Mouse (Mus musculus): ENCODE measurements around the gene Fam13c.

Gene Fam13c

DNA sequence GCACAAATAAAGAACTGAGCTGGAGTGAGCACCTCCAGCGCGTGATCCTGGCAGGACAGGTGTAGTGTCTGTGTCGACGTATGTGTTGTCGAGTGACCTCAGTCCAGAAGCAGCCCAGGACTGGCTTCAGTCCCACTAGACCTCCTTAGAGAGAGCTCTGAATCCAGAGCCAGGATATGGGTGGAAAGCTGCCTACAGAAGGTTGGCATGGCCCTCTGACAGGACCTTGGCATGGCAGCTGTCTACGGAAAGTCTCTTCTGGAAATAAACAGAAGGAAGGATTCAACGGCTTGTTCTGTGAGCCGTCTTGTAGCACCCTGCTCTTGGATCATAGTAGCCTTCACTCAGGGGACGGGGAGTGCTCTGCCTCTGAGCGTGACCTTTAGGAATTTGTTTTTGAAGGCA, 37.5 kb downstream of the Fam13c start:
- Histone ChIP-seq H3K27me3 (ENCODE audit: insufficient read depth, low read length) (no peaks in the 10 kb centered on the region), H3K9me3 (ENCODE audit: low read length) (no peaks in the 10 kb centered on the region), H3K4me1 (replicated peaks; ENCODE audit: low read depth, low read length) (no peaks in the 10 kb centered on the region), H3K4me3 (replicated peaks; ENCODE audit: low read length) (no peak overlapping the region), H3K36me3 (ENCODE audit: insufficient read depth, low read length) (peaks cover 34% of the 10 kb centered on the region)
- TF ChIP-seq NANOG (IDR thresholded peaks at IDR 0.05; ENCODE audit: borderline replicate concordance, low read length) (no peak), CTCF (conservative IDR thresholded peaks at IDR 0.05; ENCODE audit: low read length) (no peak), POU5F1 (IDR thresholded peaks at IDR 0.05; ENCODE audit: borderline replicate concordance, low read length) (no peak)

DNA sequence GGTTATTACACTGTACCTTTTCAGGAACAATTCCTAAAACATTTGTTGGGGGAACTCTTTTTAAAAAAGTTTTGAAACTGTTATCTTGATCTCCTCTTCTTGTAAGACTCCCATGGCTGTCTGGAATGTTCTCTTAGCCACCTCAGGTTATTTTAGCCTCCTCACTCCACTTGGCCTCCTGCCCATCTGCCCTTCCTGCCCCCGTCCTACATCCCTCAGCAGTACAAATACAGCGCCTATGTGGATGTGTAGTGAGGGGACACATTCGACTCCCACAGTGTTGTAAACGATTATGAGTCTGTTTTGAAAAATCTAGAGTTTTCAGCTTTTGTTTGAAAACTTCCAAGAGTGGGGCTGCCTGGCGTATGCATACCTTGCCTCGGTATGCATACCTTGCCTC, 43.5 kb downstream of the Fam13c start:
- Histone ChIP-seq H3K27me3 (ENCODE audit: insufficient read depth, low read length) (no peaks in the 10 kb centered on the region), H3K36me3 (ENCODE audit: insufficient read depth, low read length) (peaks cover under 1% of the 10 kb centered on the region), H3K4me3 (replicated peaks; ENCODE audit: low read length) (no peak overlapping the region), H3K4me1 (replicated peaks; ENCODE audit: low read depth, low read length) (peaks cover 18% of the 10 kb centered on the region), H3K9me3 (ENCODE audit: low read length) (no peaks in the 10 kb centered on the region)
- TF ChIP-seq CTCF (conservative IDR thresholded peaks at IDR 0.05; ENCODE audit: low read length) (no peak), POU5F1 (IDR thresholded peaks at IDR 0.05; ENCODE audit: borderline replicate concordance, low read length) (no peak), NANOG (IDR thresholded peaks at IDR 0.05; ENCODE audit: borderline replicate concordance, low read length) (no peak)

DNA sequence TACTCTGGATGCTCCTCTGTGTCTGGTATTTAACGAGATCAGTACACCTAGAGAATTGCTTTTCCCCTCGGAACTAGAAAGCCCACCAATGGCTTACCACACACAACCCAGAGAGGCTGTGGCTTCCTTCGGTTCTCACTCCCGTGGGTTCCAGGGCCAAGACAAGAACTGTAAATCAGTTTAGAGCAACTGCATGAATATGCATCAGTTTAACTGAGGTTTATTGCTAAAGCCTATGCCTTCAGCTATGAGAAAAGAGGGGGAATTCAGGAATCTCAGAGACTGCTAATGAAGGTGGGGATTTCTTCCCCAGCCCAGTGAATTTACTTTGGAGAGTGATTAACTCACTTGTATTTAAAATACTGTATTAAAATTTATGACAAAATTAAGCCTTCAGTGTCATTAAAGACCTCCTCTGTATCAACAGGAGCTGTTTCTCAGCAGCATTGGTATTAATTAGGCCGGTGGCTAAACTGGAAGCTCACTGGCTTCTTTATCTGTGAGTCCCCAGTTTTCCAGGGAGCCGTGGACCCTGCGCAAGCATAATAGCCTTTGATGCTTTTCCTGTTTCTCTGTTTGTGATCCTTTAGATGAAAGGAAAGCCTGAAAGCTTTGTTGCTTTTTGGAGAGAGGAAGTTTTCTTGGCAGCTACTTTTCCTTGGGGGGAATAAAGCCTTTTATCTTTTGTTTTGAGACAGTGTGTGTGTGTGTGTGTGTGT, 44.4 kb downstream of the Fam13c start:
- Histone ChIP-seq H3K4me3 (replicated peaks; ENCODE audit: low read length) (no peak overlapping the region), H3K4me1 (replicated peaks; ENCODE audit: low read depth, low read length) (peaks cover 18% of the 10 kb centered on the region), H3K27me3 (ENCODE audit: insufficient read depth, low read length) (no peaks in the 10 kb centered on the region), H3K36me3 (ENCODE audit: insufficient read depth, low read length) (no peaks in the 10 kb centered on the region), H3K9me3 (ENCODE audit: low read length) (no peaks in the 10 kb centered on the region)
- TF ChIP-seq NANOG (IDR thresholded peaks at IDR 0.05; ENCODE audit: borderline replicate concordance, low read length) (no peak), CTCF (conservative IDR thresholded peaks at IDR 0.05; ENCODE audit: low read length) (no peak), POU5F1 (IDR thresholded peaks at IDR 0.05; ENCODE audit: borderline replicate concordance, low read length) (no peak)

DNA sequence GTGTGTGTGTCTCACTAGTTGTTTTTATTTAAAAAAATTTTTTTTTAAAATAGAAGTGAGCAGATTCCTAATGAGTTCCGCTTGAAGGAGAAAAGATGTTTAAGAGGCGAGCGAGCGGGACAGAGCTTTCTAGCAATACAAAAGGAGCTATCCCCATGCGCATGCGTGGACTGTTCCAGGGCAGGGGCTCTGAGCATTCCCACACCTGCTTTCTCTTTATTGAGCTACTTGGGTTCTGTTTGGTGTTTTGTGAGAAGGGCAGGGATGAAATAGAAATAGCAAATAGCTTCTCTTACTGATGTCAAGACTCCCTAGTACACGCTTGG, 45.0 kb downstream of the Fam13c start:
- H3K4me1 ChIP-seq (replicated peaks; ENCODE audit: low read depth, low read length): peaks cover 18% of the 10 kb centered on the region
- H3K4me3 ChIP-seq (replicated peaks; ENCODE audit: low read length): no peak overlapping the region
- TF ChIP-seq CTCF (conservative IDR thresholded peaks at IDR 0.05; ENCODE audit: low read length): no peak
- H3K9me3 ChIP-seq (ENCODE audit: low read length): no peaks in the 10 kb centered on the region
- no peaks in the 10 kb centered on the region for H3K36me3 ChIP-seq (ENCODE audit: insufficient read depth, low read length)
- no peaks in the 10 kb centered on the region for H3K27me3 ChIP-seq (ENCODE audit: insufficient read depth, low read length)

DNA sequence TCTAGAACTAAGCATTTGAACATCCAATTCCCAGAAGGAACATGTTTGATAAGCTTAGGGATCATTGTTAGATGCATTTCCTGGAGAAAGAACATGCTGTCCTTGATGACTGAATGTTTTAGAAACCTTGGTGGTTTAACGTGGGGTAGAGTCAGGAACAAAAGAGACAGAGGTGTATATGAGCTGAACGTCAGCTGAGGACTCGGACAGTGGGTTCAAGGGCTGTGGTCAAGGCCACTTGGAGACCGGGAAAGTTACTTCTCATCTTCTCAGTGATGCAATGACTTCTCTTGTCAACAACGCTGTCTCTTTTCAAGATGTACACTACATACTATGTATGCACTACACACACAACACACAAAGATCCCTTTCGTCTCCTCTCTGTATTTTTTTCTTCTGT, 46.4 kb downstream of the Fam13c start:
- H3K4me3 ChIP-seq (replicated peaks; ENCODE audit: low read length): no peak overlapping the region
- TF ChIP-seq POU5F1 (IDR thresholded peaks at IDR 0.05; ENCODE audit: borderline replicate concordance, low read length) (no peak), CTCF (conservative IDR thresholded peaks at IDR 0.05; ENCODE audit: low read length) (no peak), NANOG (IDR thresholded peaks at IDR 0.05; ENCODE audit: borderline replicate concordance, low read length) (no peak)
- no peaks in the 10 kb centered on the region for H3K36me3 ChIP-seq (ENCODE audit: insufficient read depth, low read length)
- no peaks in the 10 kb centered on the region for H3K9me3 ChIP-seq (ENCODE audit: low read length)
- H3K27me3 ChIP-seq (ENCODE audit: insufficient read depth, low read length): no peaks in the 10 kb centered on the region
- H3K4me1 ChIP-seq (replicated peaks; ENCODE audit: low read depth, low read length): peaks cover 18% of the 10 kb centered on the region

DNA sequence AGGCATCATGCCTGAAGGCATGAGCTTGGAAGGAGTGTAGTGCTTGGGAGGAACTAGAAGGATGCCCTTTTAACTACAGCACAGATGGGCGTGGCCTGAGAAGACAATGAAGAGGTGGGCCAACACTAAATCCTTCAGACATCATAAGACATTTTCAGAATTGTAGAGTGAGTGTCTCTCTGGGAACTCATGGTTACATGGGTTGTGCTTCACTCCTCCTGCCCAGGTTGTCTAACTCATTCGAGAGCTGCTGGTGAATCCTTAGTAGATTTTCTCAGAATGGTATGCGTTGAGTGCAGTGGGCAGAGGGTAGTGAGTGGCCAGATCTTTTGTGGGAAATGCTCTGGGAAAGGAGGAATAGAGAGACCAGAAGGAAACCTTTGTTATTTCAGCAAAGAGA, 53.6 kb downstream of the Fam13c start:
- Histone ChIP-seq H3K4me3 (replicated peaks; ENCODE audit: low read length) (no peak overlapping the region), H3K27me3 (ENCODE audit: insufficient read depth, low read length) (no peaks in the 10 kb centered on the region), H3K9me3 (ENCODE audit: low read length) (no peaks in the 10 kb centered on the region), H3K36me3 (ENCODE audit: insufficient read depth, low read length) (no peaks in the 10 kb centered on the region), H3K4me1 (replicated peaks; ENCODE audit: low read depth, low read length) (0 out of 2 replicates have a peak, but pooled peaks cover 2% of the 10 kb centered on the region)
- TF ChIP-seq POU5F1 (IDR thresholded peaks at IDR 0.05; ENCODE audit: borderline replicate concordance, low read length) (no peak), CTCF (conservative IDR thresholded peaks at IDR 0.05; ENCODE audit: low read length) (no peak), NANOG (IDR thresholded peaks at IDR 0.05; ENCODE audit: borderline replicate concordance, low read length) (no peak)

DNA sequence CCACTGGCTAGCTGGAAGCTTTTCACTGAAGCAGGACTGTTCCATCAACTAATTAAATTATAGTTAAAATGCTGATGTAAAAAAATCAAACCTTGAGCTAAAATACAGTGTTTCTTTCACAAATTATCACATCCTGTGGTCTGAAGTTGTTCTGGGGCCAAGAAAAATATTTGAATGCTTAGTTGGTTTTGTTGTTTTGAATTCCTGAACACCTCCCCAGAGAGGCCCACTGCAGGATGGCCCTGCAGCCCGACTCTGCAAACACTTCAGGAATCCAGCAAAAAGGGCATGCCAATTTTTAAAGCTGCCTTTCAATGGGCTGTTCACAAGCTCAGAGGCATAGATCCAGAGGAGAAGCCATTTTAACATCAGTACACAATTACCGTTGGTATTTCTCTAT, 54.2 kb downstream of the Fam13c start:
- no peak overlapping the region for H3K4me3 ChIP-seq (replicated peaks; ENCODE audit: low read length)
- no peak for TF ChIP-seq CTCF (conservative IDR thresholded peaks at IDR 0.05; ENCODE audit: low read length)
- TF ChIP-seq POU5F1 (IDR thresholded peaks at IDR 0.05; ENCODE audit: borderline replicate concordance, low read length): no peak
- no peak for TF ChIP-seq NANOG (IDR thresholded peaks at IDR 0.05; ENCODE audit: borderline replicate concordance, low read length)

DNA sequence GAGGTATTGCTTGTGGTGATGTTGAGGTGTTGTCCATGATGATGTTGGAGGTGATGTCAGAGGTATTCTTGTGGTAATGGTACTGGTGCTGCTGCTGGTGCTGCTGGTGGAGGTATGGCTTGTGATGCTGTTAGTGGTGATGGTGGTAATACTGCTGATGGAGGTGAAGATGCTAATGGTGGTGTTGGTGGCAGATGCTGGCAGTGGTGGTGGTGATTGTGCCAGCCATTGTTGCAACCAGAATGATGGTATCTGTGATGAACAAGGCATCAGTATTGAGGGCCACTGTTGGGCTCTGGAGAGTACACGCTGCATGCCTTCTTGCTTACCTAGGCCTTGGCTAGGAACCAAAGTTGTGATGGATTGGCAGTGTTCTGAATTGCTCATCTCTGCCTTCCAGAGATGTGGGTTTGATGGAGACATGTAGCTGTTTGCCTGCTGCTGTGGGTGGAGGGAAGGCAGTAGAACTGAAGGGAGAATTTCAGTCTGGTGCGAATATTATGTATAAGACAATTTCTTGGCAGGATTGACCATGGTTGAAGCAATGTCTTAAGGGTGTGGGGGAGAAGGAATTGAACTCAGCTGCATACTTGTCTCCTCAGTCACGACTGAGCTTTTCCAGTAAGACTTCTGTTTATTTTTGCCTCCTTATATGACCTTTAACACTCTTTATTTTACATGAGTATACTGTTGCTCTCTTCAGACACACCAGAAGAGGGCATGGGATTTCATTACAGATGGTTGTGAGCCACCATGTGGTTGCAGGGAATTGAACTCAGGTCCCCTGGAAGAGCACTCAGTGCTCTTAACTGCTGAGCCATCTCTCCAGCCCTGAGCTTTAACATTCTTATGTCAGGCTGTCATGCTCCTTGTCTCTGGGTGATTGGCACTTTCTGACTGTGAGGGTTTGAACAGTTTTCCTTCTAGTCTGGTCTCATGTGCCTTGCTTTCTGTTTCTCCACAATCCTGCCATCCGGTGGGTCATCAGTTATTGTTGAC, 55.1 kb downstream of the Fam13c start:
- 0 out of 2 replicates have a peak, but pooled peaks cover 2% of the 10 kb centered on the region for H3K4me1 ChIP-seq (replicated peaks; ENCODE audit: low read depth, low read length)
- no peaks in the 10 kb centered on the region for H3K9me3 ChIP-seq (ENCODE audit: low read length)
- no peaks in the 10 kb centered on the region for H3K36me3 ChIP-seq (ENCODE audit: insufficient read depth, low read length)
- TF ChIP-seq POU5F1 (IDR thresholded peaks at IDR 0.05; ENCODE audit: borderline replicate concordance, low read length): no peak
- no peak for TF ChIP-seq CTCF (conservative IDR thresholded peaks at IDR 0.05; ENCODE audit: low read length)
- no peak for TF ChIP-seq NANOG (IDR thresholded peaks at IDR 0.05; ENCODE audit: borderline replicate concordance, low read length)
- no peaks in the 10 kb centered on the region for H3K27me3 ChIP-seq (ENCODE audit: insufficient read depth, low read length)
- H3K4me3 ChIP-seq (replicated peaks; ENCODE audit: low read length): no peak overlapping the region

More for the DNA sequence above, 54.2 kb downstream of the Fam13c start:
- Histone ChIP-seq H3K27me3 (ENCODE audit: insufficient read depth, low read length) (no peaks in the 10 kb centered on the region), H3K4me1 (replicated peaks; ENCODE audit: low read depth, low read length) (0 out of 2 replicates have a peak, but pooled peaks cover 2% of the 10 kb centered on the region), H3K36me3 (ENCODE audit: insufficient read depth, low read length) (no peaks in the 10 kb centered on the region), H3K9me3 (ENCODE audit: low read length) (no peaks in the 10 kb centered on the region)

Measured in E14TG2a.4 (cell line).